In genomic region chr6:97149721-97150120, GRCm38 (mm10) we compare ENCODE assay signal across 13 mouse cellular contexts. TPM values are rescaled to one million over a fixed set of nuclear protein-coding genes. Genes with fewer than 3 reads are reported as not detected.
A peak's percentile ranks its signal among the peaks of the same experiment; 100 is the strongest.
DNase-seq lines count a peak whose midpoint lies in the region; ATAC-seq and TF ChIP-seq lines count a peak whose summit lies in the region.
"Had no signal": no experiment of that assay in that cellular context is flagged by ENCODE, and none has a peak within 500 bp of the region (broad histone marks: within the 10 kb centered on the region; RNA-seq: fewer than 3 reads in every experiment).

No protein-coding gene starts in this region.

- no peaks in the 10 kb centered on the region for H3K9me3 ChIP-seq in limb, embryonic 13.5 days
- no peaks in the 10 kb centered on the region for H3K9me3 ChIP-seq in limb, embryonic 10.5 days (replicated peaks)
- H3K9me3 ChIP-seq in forebrain, postnatal 0 days (ENCODE audit: low read length): no peaks in the 10 kb centered on the region
- H3K9me3 ChIP-seq: embryonic facial prominence, embryonic 12.5 days had no signal

- peaks cover 38% of the 10 kb centered on the region for H3K4me1 ChIP-seq in limb, embryonic 13.5 days
- H3K4me1 ChIP-seq in limb, embryonic 10.5 days: peaks cover 44% of the 10 kb centered on the region
- peaks cover 14% of the 10 kb centered on the region; the same call in 1 of the 2 replicates for H3K4me1 ChIP-seq in forebrain, postnatal 0 days (ENCODE audit: insufficient read depth)

- no peak overlapping the region for H3K9ac ChIP-seq in limb, embryonic 13.5 days
- no peak overlapping the region for H3K9ac ChIP-seq in forebrain, postnatal 0 days

- no peaks in the 10 kb centered on the region for H3K27me3 ChIP-seq in limb, embryonic 13.5 days
- H3K27me3 ChIP-seq in limb, embryonic 10.5 days (ENCODE audit: low read depth, poor library complexity, severe bottlenecking): no peaks in the 10 kb centered on the region
- H3K27me3 ChIP-seq in forebrain, postnatal 0 days (ENCODE audit: insufficient read depth, low read length): no peaks in the 10 kb centered on the region
- H3K27me3 ChIP-seq: embryonic facial prominence, embryonic 12.5 days; Patski had no signal

- 79% methylated on average over 2 of the region's 2 CpGs for WGBS in limb, embryonic 13.5 days
- WGBS in limb, embryonic 10.5 days: 90% methylated on average over 2 of the region's 2 CpGs
- 88% methylated on average over 2 of the region's 2 CpGs for WGBS in forebrain, postnatal 0 days

- no peak for DNase-seq in limb, embryonic 10.5 days (ENCODE audit: low spot score)
- DNase-seq in A20 (ENCODE audit: low read depth, low spot score) (peak; percentile 22), adipocyte (ENCODE audit: low spot score) (peak; percentile 15)
- DNase-seq in gastrocnemius, adult 18-20 months (ENCODE audit: low spot score): no peak
- DNase-seq in forebrain, postnatal 0 days: no peak
- DNase-seq: cerebellum, postnatal 25 days; gastrocnemius, adult 2 months; heart, postnatal 14 days; kidney, postnatal 10 days had no signal

- peaks cover 7% of the 10 kb centered on the region for H3K36me3 ChIP-seq in limb, embryonic 13.5 days
- peaks cover 13% of the 10 kb centered on the region for H3K36me3 ChIP-seq in limb, embryonic 10.5 days
- peaks cover 4% of the 10 kb centered on the region; the same call in 1 of the 2 replicates for H3K36me3 ChIP-seq in forebrain, postnatal 0 days (ENCODE audit: insufficient read depth)

- no peak for ATAC-seq in limb, embryonic 13.5 days (ENCODE audit: low FRiP score, low read depth)
- ATAC-seq in megakaryocyte, adult 5-6 weeks (ENCODE audit: poor library complexity, severe bottlenecking): peak; percentile 47
- ATAC-seq in forebrain, postnatal 0 days: no peak

- H3K4me2 ChIP-seq in limb, embryonic 13.5 days (replicated peaks): peak overlapping the region; percentile 98
- no peak overlapping the region for H3K4me2 ChIP-seq in forebrain, postnatal 0 days (ENCODE audit: low read depth)

- H3K4me3 ChIP-seq in limb, embryonic 13.5 days: no peak overlapping the region
- no peak overlapping the region for H3K4me3 ChIP-seq in limb, embryonic 10.5 days
- no peak overlapping the region for H3K4me3 ChIP-seq in forebrain, postnatal 0 days (ENCODE audit: low read depth, low read length)

- TF ChIP-seq CTCF in forebrain, postnatal 0 days (IDR thresholded peaks at IDR 0.05; ENCODE audit: low read depth): no peak

- no peak overlapping the region for H3K27ac ChIP-seq in limb, embryonic 13.5 days
- no peak overlapping the region for H3K27ac ChIP-seq in limb, embryonic 10.5 days
- no peak overlapping the region for H3K27ac ChIP-seq in forebrain, postnatal 0 days (ENCODE audit: low read depth, low read length)

RNA-seq across cellular contexts. Expression of gene Eogt, which starts 0.7 kb away (rescaled TPM):
- 11.0 and 12.6 TPM in 2 replicates for polyA plus RNA-seq in limb, embryonic 13.5 days (2015; fragmentation: Nextera tagmentation; extraction: Ambion mirVana)
- polyA plus RNA-seq in limb, embryonic 10.5 days (2016; fragmentation: Nextera tagmentation; extraction: Ambion mirVana): 20.8 and 22.0 TPM in 2 replicates
- 4.6 and 7.2 TPM in 2 replicates for total RNA-seq in megakaryocyte, adult 5-6 weeks (2015)
- total RNA-seq in megakaryocyte, adult 5-6 weeks (2017): 3.4 and 6.1 TPM in 2 replicates
- 1 to 10 TPM; 4.4 to 9.2 TPM for total RNA-seq in gastrocnemius, adult 18-20 months (2021)
- total RNA-seq in forebrain, postnatal 0 days (2014; rRNA removed): 18.0 and 24.8 TPM in 2 replicates
- polyA plus RNA-seq in forebrain, postnatal 0 days (2015; fragmentation: Nextera tagmentation; extraction: Ambion mirVana): 5.5 and 8.8 TPM in 2 replicates

RNA-seq across cellular contexts. Expression of gene Tmf1, which starts 29.2 kb away (rescaled TPM):
- polyA plus RNA-seq in limb, embryonic 13.5 days (2015; fragmentation: Nextera tagmentation; extraction: Ambion mirVana): 41.1 and 45.8 TPM in 2 replicates
- polyA plus RNA-seq in limb, embryonic 10.5 days (2016; fragmentation: Nextera tagmentation; extraction: Ambion mirVana): 20.9 and 27.8 TPM in 2 replicates
- total RNA-seq in megakaryocyte, adult 5-6 weeks (2015): 21.5 and 22.6 TPM in 2 replicates
- 98.2 and 120 TPM in 2 replicates for total RNA-seq in megakaryocyte, adult 5-6 weeks (2017)
- total RNA-seq in gastrocnemius, adult 18-20 months (2021): 10 to 100 TPM; 54.6 to 55.4 TPM
- 30.7 and 32.7 TPM in 2 replicates for total RNA-seq in forebrain, postnatal 0 days (2014; rRNA removed)
- polyA plus RNA-seq in forebrain, postnatal 0 days (2015; fragmentation: Nextera tagmentation; extraction: Ambion mirVana): 31.9 and 41.3 TPM in 2 replicates

RNA-seq across cellular contexts. Expression of gene Uba3, which starts 55.7 kb away (rescaled TPM):
- polyA plus RNA-seq in limb, embryonic 13.5 days (2015; fragmentation: Nextera tagmentation; extraction: Ambion mirVana): 85.3 and 90.1 TPM in 2 replicates
- polyA plus RNA-seq in limb, embryonic 10.5 days (2016; fragmentation: Nextera tagmentation; extraction: Ambion mirVana): 85.0 and 96.2 TPM in 2 replicates
- 52.0 and 52.9 TPM in 2 replicates for total RNA-seq in megakaryocyte, adult 5-6 weeks (2015)
- total RNA-seq in megakaryocyte, adult 5-6 weeks (2017): 57.5 and 64.0 TPM in 2 replicates
- total RNA-seq in gastrocnemius, adult 18-20 months (2021): 10 to 100 TPM; 30.3 to 39.0 TPM
- total RNA-seq in forebrain, postnatal 0 days (2014; rRNA removed): 83.2 and 86.3 TPM in 2 replicates
- 61.3 and 67.2 TPM in 2 replicates for polyA plus RNA-seq in forebrain, postnatal 0 days (2015; fragmentation: Nextera tagmentation; extraction: Ambion mirVana)

Comparison
In these comparisons a context has a peak if more than half of its experiments do, and no peak if none do; other contexts are left out.
1. DNase-seq: peak in A20 (single experiment) and adipocyte (single experiment); none in limb, embryonic 10.5 days (single experiment), gastrocnemius, adult 18-20 months (single experiment) and forebrain, postnatal 0 days (single experiment).